Mouse (Mus musculus): ENCODE results near the gene Lama5. TPM values are rescaled to one million over a fixed set of nuclear protein-coding genes. Genes with fewer than 3 reads are reported as not detected.
"Not testable (repeated sequence)": the region's sequence is repeated elsewhere in the genome, so short reads cannot be mapped to it uniquely, and the experiment has no call there.

Lama5 gene
- total RNA-seq (2021) = 1 to 10 TPM; 7.1 to 9.4 TPM

DNA sequence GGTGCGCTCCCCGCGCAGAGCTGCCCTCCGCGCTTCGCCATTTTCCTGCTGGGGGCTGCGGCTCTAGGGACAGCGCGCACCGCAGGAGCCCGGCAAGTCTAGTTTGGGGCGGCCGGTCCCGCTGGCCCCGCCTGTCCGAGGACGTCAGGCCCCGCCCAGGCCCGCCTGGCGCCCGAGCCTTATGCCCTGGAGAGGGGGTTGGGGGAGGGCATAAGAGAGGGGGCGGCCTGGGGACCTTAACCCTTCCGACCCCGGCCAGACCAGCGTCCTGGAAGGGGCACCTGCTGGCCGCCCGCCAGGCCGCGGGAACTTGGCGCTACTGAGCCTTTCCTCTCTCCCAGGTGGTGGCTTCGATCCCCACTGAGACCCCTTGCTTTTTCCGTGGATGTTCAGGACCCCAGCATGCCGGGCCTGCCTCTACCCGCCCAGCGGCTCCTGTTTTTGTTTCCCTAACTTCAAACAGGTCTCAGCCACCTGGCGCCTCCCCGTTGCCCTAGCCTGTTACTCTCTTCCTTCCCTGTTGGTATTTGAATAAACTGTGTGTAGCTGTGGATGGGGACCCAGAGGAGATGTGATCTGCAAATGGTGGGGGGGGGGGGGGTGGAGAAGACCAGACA, at the start of gene Lama5:
TSS of gene Lama5 (minus strand) at position 98 of the 617 bp plus-strand sequence.
- intact Hi-C loops (cut with DNase I) = no loop called here
- peak in 1 of 2 experiments; percentile 76 for DNase-seq (ENCODE audit: extremely low spot score in 1 of 2, low spot score in 2 of 2)

DNA sequence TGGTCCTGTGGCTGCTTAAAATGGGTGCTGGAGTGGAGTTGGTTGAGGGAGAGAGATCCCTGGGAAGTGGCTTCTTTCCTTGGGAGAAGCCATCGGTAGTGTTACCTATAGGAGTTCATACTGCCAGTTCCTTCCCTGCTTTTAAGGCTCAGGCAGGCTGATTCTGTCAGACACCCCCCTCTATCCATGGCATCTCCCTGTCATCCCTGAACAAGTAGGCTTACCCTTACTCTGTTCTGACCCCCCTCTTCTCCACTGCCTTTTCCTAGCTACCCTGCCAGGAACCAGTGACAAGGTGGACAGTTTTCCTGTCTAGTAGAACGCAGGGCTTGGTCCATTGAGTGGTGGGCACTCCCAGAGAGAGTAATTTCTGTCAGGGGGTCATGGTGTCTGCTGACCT, 48.9 kb upstream of the Lama5 start:
- intact Hi-C loops (cut with DNase I) = loop anchor here (10.0 kb wide), 1 partner anchor 500 kb away; the partner anchor contains the start of gene Bhlhe23
- no peak for DNase-seq (ENCODE audit: extremely low spot score in 1 of 2, low spot score in 2 of 2)

DNA sequence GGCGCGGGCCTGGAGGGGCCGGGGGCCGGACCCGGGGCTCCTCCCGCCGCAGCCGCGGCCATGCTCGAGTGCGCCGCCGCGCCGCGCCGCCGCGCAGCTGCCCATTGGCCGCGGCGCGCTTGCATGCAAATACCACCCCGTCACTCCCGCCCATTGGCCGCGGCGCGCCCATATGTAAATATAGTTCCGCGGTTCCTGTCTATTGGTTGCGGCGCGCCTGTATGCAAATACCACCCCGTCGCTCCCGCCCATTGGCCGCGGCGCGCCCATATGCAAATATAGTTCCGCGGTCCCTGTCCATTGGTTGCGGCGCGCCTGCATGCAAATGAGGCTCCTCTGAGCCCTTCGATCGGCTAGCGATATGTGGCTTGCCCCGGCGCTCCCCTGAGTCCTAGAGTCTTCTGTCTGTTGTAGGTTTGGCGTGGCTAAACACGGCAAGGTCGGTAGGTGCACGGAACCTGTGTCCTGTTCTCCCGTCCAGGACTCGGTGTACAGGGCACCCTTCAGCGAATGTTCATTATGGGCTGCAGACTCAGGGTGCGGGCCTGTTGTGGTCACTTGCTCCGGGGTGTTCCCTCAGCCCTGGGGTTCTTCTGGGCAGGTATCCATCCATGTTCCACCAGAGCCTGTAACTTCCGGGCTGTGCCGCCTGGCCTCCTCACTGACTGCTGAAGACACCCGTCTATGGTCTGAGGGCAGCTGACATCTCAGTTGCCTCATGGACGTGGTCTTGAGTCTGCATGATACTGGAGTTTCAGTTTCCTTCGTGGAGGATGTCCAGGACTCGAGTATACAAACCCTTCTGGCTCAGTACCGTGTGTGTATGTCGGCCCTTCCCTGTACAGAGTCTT, 48.0 kb upstream of the Lama5 start, which contains the start of gene Cables2:
TSS of gene Cables2 (minus strand) at position 103 of the 851 bp plus-strand sequence.
- peak; percentile 94 to 97 for DNase-seq (ENCODE audit: extremely low spot score in 1 of 2, low spot score in 2 of 2)
- intact Hi-C loops (cut with DNase I) = loop anchor here (10.0 kb wide), 1 partner anchor 501 kb away; the partner anchor contains the start of gene Bhlhe23

DNA sequence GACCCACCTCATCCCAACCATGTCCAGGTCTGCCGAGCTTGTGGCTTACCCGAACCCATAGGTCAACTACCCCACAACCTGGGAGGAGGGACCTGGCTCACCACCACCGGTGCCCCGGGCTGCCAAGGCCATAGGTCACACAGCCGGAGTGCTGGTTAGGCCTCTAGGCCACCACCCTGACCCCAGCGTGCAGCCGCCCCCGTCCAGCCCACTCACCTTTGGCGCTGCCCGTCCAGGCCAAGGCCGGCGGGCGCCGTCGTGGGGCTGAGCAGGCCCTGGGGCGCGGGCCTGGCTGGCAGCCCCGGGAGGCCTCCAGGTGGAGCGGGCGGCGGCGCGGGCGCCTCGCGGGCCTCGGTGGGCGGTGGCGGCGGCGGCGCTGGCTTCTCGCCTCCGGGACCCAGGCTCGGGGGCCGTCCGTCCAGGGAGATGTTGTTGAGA, 47.2 kb upstream of the Lama5 start:
- intact Hi-C loops (cut with DNase I) = loop anchor here (10.0 kb wide), 1 partner anchor 502 kb away; the partner anchor contains the start of gene Bhlhe23
- DNase-seq (ENCODE audit: extremely low spot score in 1 of 2, low spot score in 2 of 2) = peak in 1 of 2 experiments; percentile 74

DNA sequence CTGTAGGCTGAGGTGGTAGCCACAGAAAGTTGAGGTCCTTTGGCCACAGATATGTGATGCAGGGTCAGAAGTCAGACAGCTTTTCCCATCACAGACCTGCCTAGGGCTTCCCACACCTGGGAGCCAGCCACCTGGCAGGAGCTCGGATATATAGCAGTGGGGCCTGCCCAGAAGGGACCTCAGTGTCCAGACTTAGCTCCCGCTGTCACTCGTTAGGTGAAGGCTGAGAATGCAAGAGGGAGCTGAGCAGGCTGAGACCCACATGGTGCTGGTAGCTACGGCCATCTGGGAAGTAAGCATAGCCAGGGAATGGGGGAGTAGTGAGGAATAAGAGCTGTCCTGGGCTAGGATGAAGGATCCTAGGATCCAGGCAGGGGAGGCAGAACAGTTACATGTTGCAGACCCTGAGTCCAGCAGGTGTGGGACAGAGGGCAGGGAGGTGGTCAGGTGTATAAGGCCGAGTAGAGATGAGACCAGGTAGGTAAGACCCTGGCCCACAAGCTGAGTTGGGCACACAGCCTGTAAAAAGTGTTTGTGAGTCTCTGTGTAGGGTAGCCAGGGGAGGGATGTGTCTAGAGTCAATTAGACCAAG, 46.2 kb upstream of the Lama5 start:
- no peak for DNase-seq (ENCODE audit: extremely low spot score in 1 of 2, low spot score in 2 of 2)
- intact Hi-C loops (cut with DNase I) = loop anchor here (10.0 kb wide), 1 partner anchor 503 kb away; the partner anchor contains the start of gene Bhlhe23

DNA sequence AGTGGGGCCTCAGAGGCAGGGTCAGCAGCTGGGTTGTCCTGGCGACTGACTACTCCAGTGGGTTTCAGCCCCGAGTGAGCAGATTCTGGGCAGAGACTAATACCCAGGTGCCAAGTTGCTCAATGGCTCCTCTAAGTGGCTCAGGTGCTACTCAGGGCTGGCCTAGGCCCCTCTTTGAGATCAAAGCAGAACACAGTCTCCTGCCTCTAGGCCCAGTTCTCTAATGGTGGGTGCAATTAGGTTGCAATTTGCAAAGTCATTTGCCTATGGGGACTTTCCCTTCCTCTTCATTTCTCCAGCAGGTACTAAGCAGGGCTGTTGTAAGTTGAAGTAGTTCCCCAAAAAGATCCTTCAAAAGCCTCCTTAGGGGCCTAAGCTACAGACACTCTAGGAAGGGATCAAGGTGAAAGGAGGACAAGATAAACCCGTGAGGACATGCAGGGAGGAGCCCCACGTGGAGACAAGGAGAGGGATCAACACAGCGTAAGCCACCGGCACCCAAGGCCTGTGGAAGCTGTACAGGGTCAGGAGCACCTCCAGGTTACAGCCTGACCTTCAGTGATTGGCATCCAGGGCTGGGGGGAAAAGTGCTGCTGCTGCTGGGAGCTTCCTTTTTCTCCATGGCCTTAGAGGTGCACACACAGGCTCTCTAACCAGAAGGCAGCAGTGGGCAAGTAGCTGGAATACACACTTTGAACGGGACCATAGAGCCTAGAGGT, 45.0 kb upstream of the Lama5 start:
- DNase-seq (ENCODE audit: extremely low spot score in 1 of 2, low spot score in 2 of 2) = no peak

DNA sequence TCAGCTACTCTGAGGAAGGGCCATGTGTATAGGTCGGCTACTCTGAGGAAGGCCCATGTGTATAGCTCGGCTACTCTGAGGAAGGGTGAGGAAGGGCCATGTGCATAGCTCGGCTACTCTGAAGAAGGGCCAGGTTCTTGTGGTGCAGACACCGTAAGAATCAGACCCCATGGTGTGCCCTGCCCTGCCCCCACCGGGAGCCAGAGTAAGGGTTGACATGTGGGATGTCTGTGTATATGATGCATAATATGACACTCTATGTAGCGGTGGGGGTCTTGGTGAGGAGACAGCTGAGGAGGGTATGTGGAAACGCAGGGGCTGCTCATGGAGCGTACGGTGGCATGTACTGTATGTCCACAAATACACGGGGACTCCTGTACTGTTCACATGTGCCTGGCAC, 43.7 kb upstream of the Lama5 start:
- intact Hi-C loops (cut with DNase I) = no loop called here
- DNase-seq (ENCODE audit: extremely low spot score in 1 of 2, low spot score in 2 of 2) = no peak

More for the DNA sequence above, 45.0 kb upstream of the Lama5 start:
- intact Hi-C loops (cut with DNase I) = loop anchor here (10.0 kb wide), 1 partner anchor 504 kb away; the partner anchor contains the start of gene Bhlhe23

DNA sequence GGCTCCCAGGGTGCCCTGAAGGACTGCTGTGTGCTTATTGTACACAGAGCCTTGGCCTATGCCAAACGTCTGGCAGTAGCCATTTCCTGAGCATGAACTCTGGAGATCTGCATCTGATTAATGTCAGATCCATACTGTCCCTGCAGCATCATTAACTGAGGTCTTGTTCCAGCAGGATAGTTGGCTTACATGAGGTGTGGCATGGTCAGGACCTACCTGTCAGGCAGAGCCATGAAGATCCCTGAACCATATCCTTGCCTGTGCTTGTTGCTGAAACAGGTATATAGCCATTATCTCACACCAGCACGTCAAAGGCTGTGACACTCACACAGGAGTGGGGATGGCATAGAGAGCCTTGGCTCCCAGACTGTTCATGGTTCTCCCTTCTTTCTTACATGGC, 42.3 kb upstream of the Lama5 start:
- no peak for DNase-seq (ENCODE audit: extremely low spot score in 1 of 2, low spot score in 2 of 2)
- intact Hi-C loops (cut with DNase I) = no loop called here

DNA sequence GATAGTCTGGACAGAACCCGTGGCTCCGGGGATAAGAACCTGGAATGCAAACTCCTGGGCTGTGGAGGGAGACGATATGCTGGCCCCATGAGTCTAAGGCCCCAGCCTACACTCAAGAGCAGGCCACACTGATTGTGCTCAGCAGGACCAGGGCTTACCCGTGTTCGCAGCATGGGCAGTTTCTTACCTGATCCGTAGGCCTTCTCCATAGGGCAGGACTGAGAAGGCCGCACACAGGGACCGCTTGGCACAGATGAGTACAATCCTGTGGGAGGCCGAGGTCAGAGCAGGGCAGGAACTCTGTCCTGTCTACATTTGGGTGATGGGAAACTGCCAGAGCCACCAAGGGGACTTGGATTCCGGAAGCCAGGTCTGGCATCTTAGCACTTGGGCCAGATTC, 37.2 kb upstream of the Lama5 start:
- no peak for DNase-seq (ENCODE audit: extremely low spot score in 1 of 2, low spot score in 2 of 2)
- intact Hi-C loops (cut with DNase I) = no loop called here

DNA sequence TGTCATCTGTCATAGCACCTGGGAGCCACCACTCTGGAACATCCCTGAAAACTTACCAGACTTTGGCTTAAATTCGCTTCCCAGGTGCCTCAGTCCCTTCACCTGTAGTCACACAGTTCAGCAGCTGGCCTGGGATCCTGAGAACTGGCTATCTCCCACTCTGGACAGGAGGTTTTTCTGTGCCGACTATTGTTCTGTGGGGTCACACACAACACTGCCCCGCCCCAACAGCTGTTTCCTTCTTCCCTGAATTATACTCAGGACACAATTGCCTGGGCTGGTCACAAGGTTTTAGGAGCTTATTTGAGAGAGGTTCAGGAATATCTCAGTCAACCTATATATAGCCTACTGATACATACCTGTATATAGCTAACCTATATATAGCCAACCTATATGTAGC, 36.8 kb upstream of the Lama5 start:
- intact Hi-C loops (cut with DNase I) = no loop called here
- no peak for DNase-seq (ENCODE audit: extremely low spot score in 1 of 2, low spot score in 2 of 2)

DNA sequence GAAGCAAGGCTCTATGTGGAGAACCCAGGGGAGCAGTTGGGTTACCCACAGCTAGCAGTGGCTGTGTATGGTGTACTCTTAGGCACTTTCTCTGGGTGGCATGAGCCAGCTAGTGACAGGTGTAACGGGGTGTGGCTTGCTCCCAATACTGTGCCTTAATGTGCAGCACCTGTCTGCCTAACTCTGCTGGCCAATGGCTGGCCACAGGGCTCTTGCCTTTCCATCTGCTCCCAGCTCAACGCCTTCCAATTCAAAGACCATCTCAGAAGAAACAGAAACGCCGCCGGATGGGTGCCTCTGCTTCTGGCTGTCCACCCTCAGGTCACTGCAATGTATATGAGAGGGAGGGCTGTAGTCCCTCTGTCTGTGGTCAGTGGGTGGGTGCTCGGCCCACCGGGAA, 36.2 kb upstream of the Lama5 start:
- intact Hi-C loops (cut with DNase I) = no loop called here
- no peak for DNase-seq (ENCODE audit: extremely low spot score in 1 of 2, low spot score in 2 of 2)

DNA sequence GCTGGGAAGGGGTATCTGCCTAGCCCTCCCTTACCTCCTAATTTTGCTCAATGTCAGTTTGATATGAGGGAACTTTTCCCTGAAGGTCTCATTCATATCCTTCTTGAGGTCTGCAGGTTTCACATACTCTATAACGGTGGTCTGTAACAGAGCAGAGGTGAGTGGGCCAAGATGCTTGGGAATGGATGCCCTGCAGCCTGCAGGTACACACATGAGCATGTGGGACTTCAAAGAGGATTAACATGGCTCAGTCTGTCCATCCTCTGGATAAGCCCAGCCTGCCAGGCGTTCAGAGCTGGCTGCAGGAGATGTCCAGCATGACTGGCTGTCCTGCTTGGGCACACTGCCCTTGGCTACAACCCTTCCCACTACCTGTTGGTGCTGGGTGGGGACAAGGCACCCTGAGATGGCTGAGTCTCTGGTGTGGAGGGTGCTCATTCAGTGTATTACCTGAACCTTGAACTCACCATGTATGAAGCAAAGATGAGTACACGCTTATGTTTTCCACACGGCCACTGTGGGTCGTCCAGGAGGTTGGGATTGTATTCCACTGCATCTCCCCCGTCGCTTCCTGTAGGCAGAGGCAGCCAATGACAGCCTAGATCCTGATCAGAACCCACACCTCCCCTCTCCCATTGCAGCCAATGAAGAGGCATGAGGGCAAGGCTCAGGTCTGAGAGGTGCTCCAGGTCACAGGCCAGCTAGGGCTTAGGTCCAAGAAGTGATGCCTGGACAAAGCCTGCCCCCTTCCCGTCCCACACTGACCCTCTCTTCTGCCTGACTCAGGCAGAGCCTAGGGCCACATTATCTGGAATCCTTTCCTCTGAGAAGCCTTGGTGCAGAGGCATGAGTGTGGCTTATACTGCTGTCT, 35.2 kb upstream of the Lama5 start:
- DNase-seq (ENCODE audit: extremely low spot score in 1 of 2, low spot score in 2 of 2) = no peak
- intact Hi-C loops (cut with DNase I) = no loop called here

DNA sequence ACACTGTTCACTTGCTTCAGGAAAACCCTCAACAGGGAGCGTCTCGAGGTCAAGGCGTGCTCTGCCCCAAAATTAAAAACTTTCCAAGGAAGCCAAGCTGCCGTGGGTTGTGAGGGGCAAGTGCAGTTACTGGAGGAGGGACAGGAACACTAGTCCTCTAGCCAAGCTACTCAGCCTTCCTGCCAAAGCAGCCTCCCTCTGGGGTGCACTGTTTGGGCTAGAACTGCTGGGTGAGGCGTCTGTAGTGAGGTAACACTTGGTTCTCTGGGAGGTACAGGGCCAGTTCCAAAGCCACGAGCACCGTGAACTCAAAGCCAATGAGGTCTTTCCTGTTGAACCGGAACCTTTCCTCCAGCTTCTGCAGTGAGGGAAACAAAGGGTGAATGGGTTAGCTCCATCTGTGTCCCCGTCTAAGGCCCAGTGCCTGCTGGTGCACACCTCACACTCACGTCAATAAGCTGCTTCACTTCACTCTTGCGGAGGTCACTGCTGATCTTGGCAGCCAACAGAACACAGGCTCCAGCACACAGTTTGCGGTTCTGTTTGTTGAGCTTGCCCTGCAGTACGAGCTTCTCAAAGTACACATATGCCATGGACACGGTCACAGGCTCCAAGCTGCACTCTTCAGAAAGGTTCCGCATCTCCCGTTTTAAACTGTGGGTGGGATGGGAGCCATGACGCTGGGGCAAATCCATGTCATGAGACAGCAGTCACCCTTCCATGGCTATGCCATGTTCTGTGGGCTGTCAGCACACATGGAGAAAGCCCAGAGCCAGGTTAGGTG, 34.4 kb upstream of the Lama5 start:
- not testable (repeated sequence) for DNase-seq (ENCODE audit: extremely low spot score in 1 of 2, low spot score in 2 of 2)
- intact Hi-C loops (cut with DNase I) = loop anchor here (10.0 kb wide), 1 partner anchor 345 kb away; no protein-coding TSS in a partner anchor

DNA sequence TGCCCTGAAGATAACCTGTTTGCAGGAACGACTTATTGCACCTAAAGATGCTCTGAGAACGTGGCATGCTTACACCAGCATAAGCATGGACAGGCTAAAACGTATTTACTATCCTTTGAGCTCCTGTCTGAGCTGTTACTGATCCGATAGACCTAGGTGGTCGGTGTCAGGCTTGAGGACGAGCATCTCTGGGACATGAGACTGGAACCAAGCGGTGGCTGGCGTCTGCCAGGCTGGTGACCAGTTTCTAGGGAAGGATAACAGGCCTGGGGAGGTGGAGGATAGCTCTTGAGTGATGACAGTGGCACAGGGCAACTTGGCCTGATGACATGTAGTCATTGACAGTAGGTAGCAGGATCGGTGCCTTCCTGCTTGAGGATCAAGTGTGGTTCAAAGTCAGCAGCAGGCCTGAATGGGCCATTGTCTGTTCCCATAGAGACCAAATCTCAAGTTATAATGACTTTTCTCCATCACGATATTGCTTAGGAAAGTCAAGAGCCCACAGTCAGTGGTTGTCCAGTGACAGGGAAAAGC, 33.4 kb upstream of the Lama5 start:
- intact Hi-C loops (cut with DNase I) = loop anchor here (10.0 kb wide), 1 partner anchor 344 kb away; no protein-coding TSS in a partner anchor
- not testable (repeated sequence) for DNase-seq (ENCODE audit: extremely low spot score in 1 of 2, low spot score in 2 of 2)

DNA sequence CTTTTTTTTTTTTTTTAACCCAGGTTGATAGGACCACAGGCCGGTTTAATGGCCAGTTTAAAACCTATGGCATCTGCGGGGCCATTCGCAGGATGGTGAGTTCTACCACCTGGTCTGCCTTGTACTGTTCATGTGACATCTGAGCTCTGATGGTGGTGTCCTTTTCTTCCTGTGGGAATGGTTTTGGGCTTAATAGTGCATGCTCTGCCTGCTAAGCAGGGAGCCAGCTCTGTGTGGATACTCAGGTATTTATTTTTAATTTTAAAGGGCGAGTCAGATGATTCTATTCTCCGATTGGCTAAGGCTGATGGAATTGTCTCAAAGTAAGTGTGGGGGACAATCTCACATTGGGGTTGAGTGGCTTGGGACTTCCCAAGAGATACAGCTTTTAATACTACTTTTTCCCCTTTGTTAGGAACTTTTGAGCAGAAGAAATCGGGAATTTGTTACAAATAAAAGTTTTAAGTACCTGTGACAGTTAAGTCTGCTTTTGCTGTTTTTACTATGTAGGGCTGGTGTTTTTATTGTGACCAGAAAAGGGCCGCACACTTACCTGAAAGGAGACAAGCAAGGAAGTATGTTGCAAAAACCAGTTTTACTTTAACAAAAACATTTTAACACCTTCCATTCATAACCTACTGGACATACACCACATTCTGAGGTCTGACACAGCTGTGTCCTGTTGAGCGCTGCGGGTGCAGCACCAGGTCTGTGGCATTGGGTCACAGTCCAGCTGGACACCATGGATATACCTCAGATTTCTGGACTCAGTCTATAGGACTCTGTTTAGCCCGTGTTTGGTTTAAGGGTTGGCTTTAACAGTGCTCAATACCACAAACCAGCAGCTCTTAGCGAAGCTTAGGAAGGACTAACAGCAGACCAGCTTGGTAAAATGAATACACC, 32.6 kb upstream of the Lama5 start:
- no peak for DNase-seq (ENCODE audit: extremely low spot score in 1 of 2, low spot score in 2 of 2)
- intact Hi-C loops (cut with DNase I) = loop anchor here (10.0 kb wide), 1 partner anchor 343 kb away; no protein-coding TSS in a partner anchor

Data from left cerebral cortex, postnatal 10 days (tissue).